Mouse (Mus musculus) embryonic facial prominence, embryonic 15.5 days (tissue): ENCODE results near the gene Eid3. TPM values are rescaled to one million over a fixed set of nuclear protein-coding genes. Genes with fewer than 3 reads are reported as not detected.

Experiments used
- ATAC-seq: fragments of 200-750 bp; cut with Nextera tagmentation; 2 replicates; pipeline ENCODE4 v1.8.0; 2017; ENCODE audit warnings: low read depth, moderate TSS enrichment; ENCODE audit not compliant: insufficient number of reproducible peaks, low FRiP score, low TSS enrichment
- H3K27ac ChIP-seq: fragments of 300-500 bp; sonication (generic); replicated peaks from 2 replicates; pipeline ENCODE4 v1.5.1; 2015; ENCODE audit warnings: mild to moderate bottlenecking, inconsistent platforms
- H3K27me3 ChIP-seq: fragments of 300-500 bp; sonication (generic); 2 replicates; pipeline ENCODE4 v1.6.1; 2015; ENCODE audit warnings: inconsistent platforms
- H3K36me3 ChIP-seq: fragments of 300-500 bp; sonication (generic); 2 replicates; pipeline ENCODE4 v1.6.1; 2015; ENCODE audit warnings: mild to moderate bottlenecking, inconsistent platforms
- H3K4me1 ChIP-seq: fragments of 300-500 bp; sonication (generic); 2 replicates; pipeline ENCODE4 v1.6.1; 2015; ENCODE audit warnings: inconsistent platforms
- H3K4me2 ChIP-seq: fragments of 300-500 bp; sonication (generic); replicated peaks from 2 replicates; pipeline ENCODE4 v1.6.1; 2015; ENCODE audit warnings: mild to moderate bottlenecking, inconsistent platforms
- H3K4me3 ChIP-seq: fragments of 300-500 bp; sonication (generic); replicated peaks from 2 replicates; pipeline ENCODE4 v1.5.1; 2015; ENCODE audit warnings: mild to moderate bottlenecking, inconsistent platforms
- H3K9ac ChIP-seq: fragments of 300-500 bp; sonication (generic); 2 replicates; pipeline ENCODE4 v1.6.1; 2015; ENCODE audit warnings: inconsistent platforms
- H3K9me3 ChIP-seq: fragments of 300-500 bp; sonication (generic); replicated peaks from 2 replicates; pipeline ENCODE4 v1.6.1; 2016; ENCODE audit warnings: inconsistent platforms
- WGBS: fragments of 180-500 bp; shearing (Covaris S2); methylation state at CpG from one replicate; pipeline ENCODE4 v1.1.7; 2015; 5-methylcytosine and 5-hydroxymethylcytosine counted together
- polyA plus RNA-seq: library from polyadenylated mRNA; unstranded; fragments of >200 nt; fragmentation: Nextera tagmentation; extraction: Ambion mirVana; gene quantifications from 2 replicates; pipeline ENCODE4 v1.2.1, GENCODE M21; 2015

Eid3 gene
- polyA plus RNA-seq, 1 experiment from 2014 or later, result 0.65 TPM

DNA sequence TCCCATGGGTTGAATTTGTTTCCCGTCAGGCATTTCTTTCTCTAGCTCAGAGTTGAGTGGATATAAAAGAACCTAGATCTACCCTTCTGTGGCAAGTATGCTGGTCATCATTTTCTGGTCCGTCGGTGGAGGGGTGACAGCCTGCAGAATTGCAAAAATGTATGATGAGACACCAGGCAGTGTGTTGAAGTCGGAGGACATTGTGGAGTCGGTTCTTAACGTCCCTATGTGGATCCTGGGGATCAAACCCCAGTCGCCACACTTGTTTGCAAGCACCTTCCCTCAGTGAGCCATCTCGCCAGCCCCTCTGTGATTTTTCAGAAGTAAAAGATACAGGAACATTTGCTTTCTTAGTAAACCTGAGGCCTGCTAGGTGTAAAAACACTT lies 5.5 kb upstream of the Eid3 start:
- Histone ChIP-seq H3K27ac (peak overlapping the region; percentile 91; the same call in 1 of the 2 replicates), H3K36me3 (peaks cover 14% of the 10 kb centered on the region; the same call in 1 of the 2 replicates), H3K27me3 (no peaks in the 10 kb centered on the region), H3K4me1 (peaks cover 34% of the 10 kb centered on the region), H3K4me2 (peak overlapping the region; percentile 72), H3K9ac (peak overlapping the region; percentile 73), H3K4me3 (peak overlapping the region; percentile 69), H3K9me3 (no peaks in the 10 kb centered on the region)
- WGBS, result 5% methylated on average over 8 of the region's 8 CpGs
- ATAC-seq, result no peak

GRCm38 (mm10) chr10:82863106-82863680 lies 3.2 kb upstream of the Eid3 start:
- peak overlapping the region; percentile 6; the same call in 1 of the 2 replicates for H3K9ac ChIP-seq
- H3K4me3 ChIP-seq, result no peak overlapping the region
- H3K4me1 ChIP-seq, result peaks cover 40% of the 10 kb centered on the region
- no peak overlapping the region for H3K4me2 ChIP-seq
- 0 out of 2 replicates have a peak overlapping the region, but pooled peaks have one; percentile 34 for H3K27ac ChIP-seq
- H3K9me3 ChIP-seq, result no peaks in the 10 kb centered on the region
- WGBS, result 64% methylated on average over 5 of the region's 5 CpGs
- H3K27me3 ChIP-seq, result no peaks in the 10 kb centered on the region
- ATAC-seq, result no peak
- H3K36me3 ChIP-seq, result peaks cover 20% of the 10 kb centered on the region; the same call in 1 of the 2 replicates

DNA sequence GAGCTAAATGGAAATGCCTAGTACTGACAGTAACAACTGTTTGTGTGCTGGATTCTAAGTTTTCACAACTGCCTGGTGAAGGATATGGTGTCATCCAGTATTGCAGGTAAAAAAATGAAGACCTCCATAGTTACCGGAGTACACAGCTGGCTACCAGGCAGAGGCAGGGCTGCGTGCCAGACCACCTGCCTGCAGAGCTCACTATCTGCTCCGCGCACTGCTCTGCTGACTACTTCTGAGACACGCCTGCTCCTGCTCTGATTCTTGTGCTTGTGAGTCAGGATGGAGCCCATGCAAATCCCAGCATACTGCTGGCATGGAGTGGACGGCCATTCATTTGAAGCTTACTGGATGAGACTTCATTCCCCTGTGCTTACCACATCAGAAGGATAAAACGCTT lies 2.6 kb upstream of the Eid3 start:
- Histone ChIP-seq H3K27ac (peak overlapping the region; percentile 34; the same call in 1 of the 2 replicates), H3K4me3 (no peak overlapping the region), H3K36me3 (peaks cover 22% of the 10 kb centered on the region; the same call in 1 of the 2 replicates), H3K9ac (no peak overlapping the region), H3K9me3 (no peaks in the 10 kb centered on the region), H3K27me3 (no peaks in the 10 kb centered on the region), H3K4me1 (peaks cover 40% of the 10 kb centered on the region), H3K4me2 (no peak overlapping the region)
- WGBS, result 63% methylated on average over 7 of the region's 7 CpGs
- no peak for ATAC-seq

DNA sequence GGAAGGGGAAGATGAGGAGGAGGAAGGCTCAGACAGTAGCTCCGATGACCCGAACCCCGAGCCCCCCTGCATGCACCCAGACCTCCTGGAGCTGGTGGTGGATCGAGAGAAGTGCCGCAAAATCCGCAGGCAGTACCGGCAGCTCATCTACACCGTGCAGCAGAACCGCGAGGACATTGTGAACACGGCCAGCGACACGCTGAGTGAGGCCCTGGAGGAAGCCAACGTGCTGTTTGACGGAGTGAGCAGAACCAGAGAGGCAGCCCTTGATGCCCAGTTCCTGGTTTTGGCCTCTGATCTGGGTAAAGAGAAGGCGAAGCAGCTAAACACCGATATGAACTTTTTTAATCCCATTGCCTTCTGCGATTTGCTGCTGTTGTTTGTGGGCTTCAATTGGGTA lies 406 bp downstream of the Eid3 start:
- Histone ChIP-seq H3K27me3 (no peaks in the 10 kb centered on the region), H3K4me3 (no peak overlapping the region), H3K4me2 (no peak overlapping the region), H3K27ac (no peak overlapping the region), H3K4me1 (peaks cover 31% of the 10 kb centered on the region), H3K9me3 (no peaks in the 10 kb centered on the region), H3K9ac (no peak overlapping the region), H3K36me3 (peaks cover 33% of the 10 kb centered on the region; the same call in 1 of the 2 replicates)
- ATAC-seq, result no peak
- 88% methylated on average over 18 of the region's 18 CpGs for WGBS

DNA sequence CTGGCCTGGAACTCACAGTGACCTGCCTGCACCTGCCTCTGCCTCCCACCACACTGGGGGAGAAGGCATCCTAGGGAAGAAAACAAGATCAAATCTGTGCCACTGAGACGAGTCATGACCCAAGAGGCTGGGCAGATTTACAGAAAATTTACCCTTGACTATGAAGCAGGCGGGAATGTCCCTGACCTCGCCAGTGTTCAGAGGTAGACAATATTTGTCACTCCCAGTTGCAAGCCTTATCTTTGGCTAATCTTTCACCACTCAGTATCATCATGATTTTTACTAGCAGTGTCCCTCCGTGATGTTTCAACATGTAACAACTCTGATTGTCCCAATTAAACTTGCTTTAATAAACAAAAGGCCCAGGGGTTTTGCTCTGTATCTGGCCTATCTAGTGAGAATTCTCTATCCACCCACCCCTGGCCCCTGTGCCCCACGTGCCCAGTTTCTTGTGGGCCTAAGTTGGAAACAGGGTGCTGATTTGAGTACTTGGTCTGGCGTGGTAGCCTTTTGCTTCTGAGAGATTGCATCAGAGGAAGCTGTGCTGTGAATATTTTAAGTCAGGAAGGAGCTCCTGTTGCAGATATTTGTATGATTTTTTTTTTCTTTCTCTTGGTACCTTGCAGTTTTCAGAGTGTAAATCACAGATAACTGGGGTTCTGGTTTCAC lies 2.1 kb downstream of the Eid3 start:
- WGBS, result 78% methylated on average over 6 of the region's 6 CpGs
- Histone ChIP-seq H3K9me3 (no peaks in the 10 kb centered on the region), H3K36me3 (peaks cover 32% of the 10 kb centered on the region; the same call in 1 of the 2 replicates), H3K9ac (no peak overlapping the region), H3K4me3 (no peak overlapping the region), H3K27ac (no peak overlapping the region), H3K27me3 (no peaks in the 10 kb centered on the region), H3K4me1 (peaks cover 14% of the 10 kb centered on the region), H3K4me2 (no peak overlapping the region)
- no peak for ATAC-seq

- Histone ChIP-seq H3K4me2 (no peak overlapping the region), H3K27me3 (no peaks in the 10 kb centered on the region), H3K27ac (no peak overlapping the region), H3K36me3 (peaks cover 55% of the 10 kb centered on the region), H3K4me1 (peaks cover 5% of the 10 kb centered on the region; the same call in 1 of the 2 replicates), H3K9ac (no peak overlapping the region), H3K9me3 (no peaks in the 10 kb centered on the region), H3K4me3 (no peak overlapping the region)
- WGBS, result 86% methylated on average over 10 of the region's 10 CpGs
- no peak for ATAC-seq
These were observed 9.0 kb downstream of the Eid3 start for GRCm38 (mm10) chr10:82875446-82875845.

DNA sequence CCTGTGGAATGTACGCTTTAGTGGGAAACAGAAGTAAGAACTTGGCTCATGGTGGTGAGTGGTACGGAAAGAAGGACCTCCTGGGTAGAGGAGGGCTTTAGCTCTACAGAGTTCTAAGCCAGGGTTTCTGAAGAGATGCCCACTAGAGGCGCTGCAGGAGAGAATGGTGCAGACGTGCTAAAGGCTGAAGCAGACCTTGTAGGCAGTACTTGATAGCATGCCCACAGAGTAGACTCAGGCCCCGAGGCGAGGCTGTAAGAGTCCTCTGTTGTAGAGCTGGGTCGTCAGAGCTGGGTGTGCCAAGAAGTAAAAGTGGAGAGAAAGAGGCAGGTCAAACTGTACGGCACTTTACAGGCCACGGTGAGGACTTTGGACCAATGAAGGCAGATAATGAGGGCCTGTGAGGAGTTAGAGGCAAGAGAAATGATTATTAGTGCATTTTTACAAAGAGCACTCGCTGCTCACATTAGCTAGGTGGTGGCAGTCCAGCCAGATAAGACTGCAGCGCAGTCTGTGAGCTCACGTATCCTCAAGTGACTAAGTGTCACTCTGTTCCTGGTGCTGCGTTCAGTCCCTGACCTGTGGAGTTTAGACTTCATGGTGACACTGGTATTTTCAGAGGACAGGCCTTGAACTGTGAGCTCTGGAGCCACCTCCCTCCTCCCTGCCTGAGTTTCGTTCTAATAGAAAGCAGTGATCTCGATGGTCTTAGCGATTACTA lies 9.8 kb downstream of the Eid3 start:
- Histone ChIP-seq H3K27me3 (no peaks in the 10 kb centered on the region), H3K9me3 (no peaks in the 10 kb centered on the region), H3K4me2 (no peak overlapping the region), H3K27ac (no peak overlapping the region), H3K9ac (no peak overlapping the region), H3K4me1 (peaks cover 5% of the 10 kb centered on the region; the same call in 1 of the 2 replicates), H3K36me3 (peaks cover 57% of the 10 kb centered on the region), H3K4me3 (no peak overlapping the region)
- 68% methylated on average over 16 of the region's 16 CpGs for WGBS
- ATAC-seq, result no peak

DNA sequence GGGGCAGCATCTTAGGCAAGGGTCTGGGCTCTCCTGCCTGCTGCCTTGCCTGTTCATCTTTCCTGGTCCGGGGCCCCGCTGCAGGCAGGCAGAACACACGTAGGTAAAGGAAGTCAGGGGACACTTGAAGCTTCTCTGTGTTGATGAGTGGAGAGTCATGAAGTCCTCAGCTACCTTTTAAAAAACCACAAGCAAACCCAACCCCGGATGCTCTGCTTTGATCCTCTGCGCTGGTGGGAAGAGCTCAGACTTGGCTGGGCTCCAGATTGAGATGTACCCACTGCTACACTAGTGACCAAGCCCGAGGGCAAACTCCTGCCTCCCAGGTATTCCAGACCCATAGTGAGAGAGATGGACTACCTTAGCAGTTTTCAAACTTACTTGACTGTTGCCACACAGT lies 20.9 kb downstream of the Eid3 start:
- 87% methylated on average over 6 of the region's 6 CpGs for WGBS
- no peak overlapping the region for H3K4me3 ChIP-seq
- no peaks in the 10 kb centered on the region for H3K9me3 ChIP-seq
- no peak overlapping the region for H3K9ac ChIP-seq
- no peak overlapping the region for H3K4me2 ChIP-seq
- peaks cover 69% of the 10 kb centered on the region for H3K36me3 ChIP-seq
- no peaks in the 10 kb centered on the region for H3K27me3 ChIP-seq
- no peak overlapping the region for H3K27ac ChIP-seq
- ATAC-seq, result no peak
- peaks cover 11% of the 10 kb centered on the region for H3K4me1 ChIP-seq

- no peaks in the 10 kb centered on the region for H3K27me3 ChIP-seq
- no peak overlapping the region for H3K4me2 ChIP-seq
- ATAC-seq, result no peak
- H3K4me3 ChIP-seq, result no peak overlapping the region
- H3K9me3 ChIP-seq, result no peaks in the 10 kb centered on the region
- H3K9ac ChIP-seq, result no peak overlapping the region
- peaks cover 11% of the 10 kb centered on the region for H3K4me1 ChIP-seq
- peaks cover 63% of the 10 kb centered on the region for H3K36me3 ChIP-seq
- no peak overlapping the region for H3K27ac ChIP-seq
- WGBS, result 86% methylated on average over 8 of the region's 8 CpGs
These were observed 22.1 kb downstream of the Eid3 start for GRCm38 (mm10) chr10:82888576-82888975.

DNA sequence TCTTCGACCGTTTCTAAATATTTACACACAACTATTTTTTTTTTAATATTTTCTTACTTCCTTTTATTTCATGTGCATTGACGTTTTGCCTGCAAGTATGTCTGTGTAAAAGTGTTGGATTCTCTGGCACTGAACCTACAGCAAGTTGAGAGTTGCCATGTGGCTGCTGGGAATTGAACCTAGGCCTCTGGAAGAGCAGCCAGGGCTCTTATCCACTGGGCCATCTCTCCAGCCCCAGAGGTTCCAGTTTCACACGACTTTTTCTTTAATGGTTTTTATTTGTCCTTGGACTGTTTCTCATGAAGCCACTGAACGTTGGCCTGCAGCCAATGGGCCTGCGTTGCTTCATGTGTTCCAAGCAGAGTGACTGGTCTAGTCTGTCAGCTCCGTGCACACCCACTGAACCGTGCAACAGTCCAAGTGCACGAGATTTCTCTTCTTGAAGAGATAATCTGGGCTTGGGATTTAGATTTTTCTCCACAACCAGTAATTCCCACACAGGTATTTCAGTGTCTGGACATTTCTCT lies 23.1 kb downstream of the Eid3 start:
- Histone ChIP-seq H3K4me2 (no peak overlapping the region), H3K9ac (no peak overlapping the region), H3K9me3 (no peaks in the 10 kb centered on the region), H3K36me3 (peaks cover 56% of the 10 kb centered on the region), H3K27me3 (no peaks in the 10 kb centered on the region), H3K4me3 (no peak overlapping the region), H3K4me1 (peaks cover 11% of the 10 kb centered on the region), H3K27ac (peak overlapping the region; percentile 5; the same call in 1 of the 2 replicates)
- ATAC-seq, result no peak
- 43% methylated on average over 9 of the region's 9 CpGs for WGBS

DNA sequence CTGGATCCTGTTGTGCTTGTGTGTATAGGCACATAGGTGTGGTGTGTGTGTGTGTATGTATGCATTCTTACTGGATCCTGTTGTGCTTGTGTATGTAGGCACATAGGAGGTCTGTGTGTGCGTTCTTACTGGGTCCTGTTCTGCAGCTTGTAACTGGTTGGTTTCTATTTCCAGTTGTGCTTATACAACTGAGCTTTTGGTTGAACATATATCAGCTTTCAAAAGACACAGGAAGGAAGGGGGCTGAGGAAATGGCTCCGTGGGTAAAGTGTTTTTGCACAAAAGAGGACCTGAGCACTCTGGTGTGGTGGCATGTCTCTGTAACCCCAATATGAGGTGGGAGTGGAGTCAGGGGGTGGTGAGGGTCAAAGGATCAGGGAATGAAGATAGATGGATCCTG lies 24.5 kb downstream of the Eid3 start:
- H3K9me3 ChIP-seq, result no peaks in the 10 kb centered on the region
- H3K4me2 ChIP-seq, result no peak overlapping the region
- H3K27me3 ChIP-seq, result no peaks in the 10 kb centered on the region
- WGBS, result 59% methylated on average over 2 of the region's 2 CpGs
- H3K4me1 ChIP-seq, result peaks cover 11% of the 10 kb centered on the region
- ATAC-seq, result no peak
- H3K27ac ChIP-seq, result no peak overlapping the region
- no peak overlapping the region for H3K9ac ChIP-seq
- H3K4me3 ChIP-seq, result no peak overlapping the region
- H3K36me3 ChIP-seq, result peaks cover 56% of the 10 kb centered on the region
